In genomic region chr6:32754524-32754923, GRCm38 (mm10) we compare ENCODE assay signal across 15 mouse cellular contexts.
DNase-seq lines count a peak whose midpoint lies in the region; ATAC-seq lines count a peak whose summit lies in the region.
"Had no signal": no experiment of that assay in that cellular context is flagged by ENCODE, and none has a peak within 500 bp of the region (broad histone marks: within the 10 kb centered on the region; RNA-seq: fewer than 3 reads in every experiment).

No protein-coding gene starts in this region.

- H3K4me1 ChIP-seq in forebrain, embryonic 16.5 days (replicated peaks; ENCODE audit: control insufficient read depth, insufficient read depth, low read length), result no peaks in the 10 kb centered on the region
- no peaks in the 10 kb centered on the region for H3K4me1 ChIP-seq in forebrain, embryonic 14.5 days (ENCODE audit: control insufficient read depth, insufficient read depth, low read length)
- H3K4me1 ChIP-seq: kidney, embryonic 15.5 days; limb, embryonic 13.5 days; liver, embryonic 15.5 days had no signal

- peak; percentile 33; the same call in 1 of the 2 replicates for ATAC-seq in forebrain, embryonic 16.5 days
- no peak for ATAC-seq in forebrain, embryonic 14.5 days
- no peak for ATAC-seq in CD4-positive, CD25-positive, alpha-beta regulatory T cell, adult 4 months

- H3K36me3 ChIP-seq in forebrain, embryonic 16.5 days (ENCODE audit: control insufficient read depth, insufficient read depth), result no peaks in the 10 kb centered on the region
- H3K36me3 ChIP-seq in forebrain, embryonic 14.5 days (ENCODE audit: control insufficient read depth, insufficient read depth, low read length), result no peaks in the 10 kb centered on the region
- H3K36me3 ChIP-seq: kidney, embryonic 15.5 days; limb, embryonic 13.5 days; liver, embryonic 15.5 days had no signal

- DNase-seq in forebrain, embryonic 14.5 days (ENCODE audit: low spot score), result no peak
- DNase-seq in heart, postnatal 4 days, result peak; percentile 8
- no peak for DNase-seq in heart, adult 11 months
- DNase-seq in 3T3-L1 (ENCODE audit: low read depth, low spot score), result peak; percentile 54
- peak; percentile 33 to 62 for DNase-seq in frontal cortex, postnatal 36 days (ENCODE audit: low spot score in 2 of 2)
- no peak for DNase-seq in MN1 (ENCODE audit: low spot score)
- DNase-seq: cerebellum, adult 11-12 months; lung, postnatal 14 days; retina, postnatal 1 day had no signal

- H3K4me3 ChIP-seq in forebrain, embryonic 16.5 days (replicated peaks; ENCODE audit: low read length), result no peak overlapping the region
- no peak overlapping the region for H3K4me3 ChIP-seq in forebrain, embryonic 14.5 days (ENCODE audit: low read depth, low read length)
- H3K4me3 ChIP-seq: kidney, embryonic 15.5 days; limb, embryonic 13.5 days; liver, embryonic 15.5 days had no signal

- no peak overlapping the region for H3K27ac ChIP-seq in forebrain, embryonic 16.5 days (ENCODE audit: low read length)
- H3K27ac ChIP-seq in forebrain, embryonic 14.5 days (ENCODE audit: low read depth, low read length), result no peak overlapping the region
- H3K27ac ChIP-seq: kidney, embryonic 15.5 days; limb, embryonic 13.5 days; liver, embryonic 15.5 days had no signal

- no peaks in the 10 kb centered on the region for H3K27me3 ChIP-seq in forebrain, embryonic 16.5 days (replicated peaks; ENCODE audit: control insufficient read depth, insufficient read depth, low read length)
- no peaks in the 10 kb centered on the region for H3K27me3 ChIP-seq in forebrain, embryonic 14.5 days (replicated peaks; ENCODE audit: control insufficient read depth, insufficient read depth, low read length)
- H3K27me3 ChIP-seq: kidney, embryonic 15.5 days; limb, embryonic 13.5 days; liver, embryonic 15.5 days had no signal

- WGBS in forebrain, embryonic 16.5 days, result 86% methylated on average over 10 of the region's 10 CpGs
- WGBS in forebrain, embryonic 14.5 days, result 86% methylated on average over 10 of the region's 10 CpGs

- no peak overlapping the region for H3K9ac ChIP-seq in forebrain, embryonic 16.5 days (replicated peaks; ENCODE audit: low read depth, low read length)
- no peak overlapping the region for H3K9ac ChIP-seq in forebrain, embryonic 14.5 days (ENCODE audit: low read length)
- H3K9ac ChIP-seq: kidney, embryonic 15.5 days; limb, embryonic 13.5 days; liver, embryonic 15.5 days had no signal

- H3K9me3 ChIP-seq in forebrain, embryonic 16.5 days (ENCODE audit: control insufficient read depth, low read length), result no peaks in the 10 kb centered on the region
- H3K9me3 ChIP-seq in forebrain, embryonic 14.5 days (replicated peaks; ENCODE audit: control insufficient read depth, low read length), result no peaks in the 10 kb centered on the region
- H3K9me3 ChIP-seq: kidney, embryonic 15.5 days; liver, embryonic 15.5 days had no signal

- H3K4me2 ChIP-seq in forebrain, embryonic 16.5 days (ENCODE audit: low read length), result no peak overlapping the region
- no peak overlapping the region for H3K4me2 ChIP-seq in forebrain, embryonic 14.5 days (ENCODE audit: low read length)
- H3K4me2 ChIP-seq: kidney, embryonic 15.5 days; limb, embryonic 13.5 days; liver, embryonic 15.5 days; midbrain, embryonic 11.5 days had no signal

Comparison
In these comparisons a context has a peak if more than half of its experiments do, and no peak if none do; other contexts are left out.
1. DNase-seq: peak in heart, postnatal 4 days (single experiment), 3T3-L1 (single experiment) and frontal cortex, postnatal 36 days (2 of 2); none in forebrain, embryonic 14.5 days (single experiment), heart, adult 11 months (single experiment) and MN1 (single experiment).